Mouse (Mus musculus): ENCODE measurements at regions not wholly inside any gene's neighbourhood (a gene's known extent, or its start where the extent isn't known, plus 50 kb on each side); places are given as distances from the start of the nearest gene placed in this dataset.

GRCm38 (mm10) chr9:61791435-61792064 is 122.8 kb downstream of the Rplp1 start:
- DNase-seq = peak; percentile 84
- no peak for TF ChIP-seq CTCF (IDR thresholded peaks at IDR 0.05; ENCODE audit: low read depth)
- Histone ChIP-seq H3K4me3 (ENCODE audit: low read depth, low read length) (no peak overlapping the region), H3K9me3 (ENCODE audit: low read length) (no peaks in the 10 kb centered on the region), H3K4me1 (ENCODE audit: insufficient read depth) (no peaks in the 10 kb centered on the region), H3K36me3 (ENCODE audit: insufficient read depth) (no peaks in the 10 kb centered on the region), H3K27ac (ENCODE audit: low read depth, low read length) (no peak overlapping the region), H3K4me2 (ENCODE audit: low read depth) (no peak overlapping the region), H3K27me3 (ENCODE audit: insufficient read depth, low read length) (no peaks in the 10 kb centered on the region), H3K9ac (no peak overlapping the region)
- peak; percentile 84 for ATAC-seq
- WGBS = 46% methylated on average over 11 of the region's 11 CpGs

- TF ChIP-seq CTCF (IDR thresholded peaks at IDR 0.05; ENCODE audit: low read depth) = no peak
- H3K36me3 ChIP-seq (ENCODE audit: insufficient read depth) = no peaks in the 10 kb centered on the region
- no peaks in the 10 kb centered on the region for H3K4me1 ChIP-seq (ENCODE audit: insufficient read depth)
- ATAC-seq = no peak
- no peak overlapping the region for H3K4me2 ChIP-seq (ENCODE audit: low read depth)
- WGBS = 75% methylated on average over 2 of the region's 2 CpGs
- no peak overlapping the region for H3K27ac ChIP-seq (ENCODE audit: low read depth, low read length)
- no peaks in the 10 kb centered on the region for H3K9me3 ChIP-seq (ENCODE audit: low read length)
- H3K4me3 ChIP-seq (ENCODE audit: low read depth, low read length) = no peak overlapping the region
- no peak overlapping the region for H3K9ac ChIP-seq
- DNase-seq = no peak
- no peaks in the 10 kb centered on the region for H3K27me3 ChIP-seq (ENCODE audit: insufficient read depth, low read length)
These were observed 123.5 kb downstream of the Rplp1 start for GRCm38 (mm10) chr9:61790849-61791248.

- no peak overlapping the region for H3K4me2 ChIP-seq (ENCODE audit: low read depth)
- DNase-seq = no peak
- no peak for TF ChIP-seq CTCF (IDR thresholded peaks at IDR 0.05; ENCODE audit: low read depth)
- H3K4me1 ChIP-seq (ENCODE audit: insufficient read depth) = no peaks in the 10 kb centered on the region
- H3K27me3 ChIP-seq (ENCODE audit: insufficient read depth, low read length) = no peaks in the 10 kb centered on the region
- H3K9me3 ChIP-seq (ENCODE audit: low read length) = no peaks in the 10 kb centered on the region
- WGBS = 74% methylated on average over 8 of the region's 8 CpGs
- no peak for ATAC-seq
- no peak overlapping the region for H3K4me3 ChIP-seq (ENCODE audit: low read depth, low read length)
- H3K27ac ChIP-seq (ENCODE audit: low read depth, low read length) = no peak overlapping the region
- H3K9ac ChIP-seq = no peak overlapping the region
- no peaks in the 10 kb centered on the region for H3K36me3 ChIP-seq (ENCODE audit: insufficient read depth)
These were observed 125.1 kb downstream of the Rplp1 start for GRCm38 (mm10) chr9:61789066-61789897.

GRCm38 (mm10) chr9:61781469-61781868 is 132.9 kb downstream of the Rplp1 start:
- 92% methylated on average over 8 of the region's 8 CpGs for WGBS
- no peak overlapping the region for H3K4me3 ChIP-seq (ENCODE audit: low read depth, low read length)
- no peaks in the 10 kb centered on the region for H3K4me1 ChIP-seq (ENCODE audit: insufficient read depth)
- no peaks in the 10 kb centered on the region for H3K36me3 ChIP-seq (ENCODE audit: insufficient read depth)
- H3K9ac ChIP-seq = no peak overlapping the region
- no peaks in the 10 kb centered on the region for H3K9me3 ChIP-seq (ENCODE audit: low read length)
- DNase-seq (no peak), ATAC-seq (no peak)
- no peaks in the 10 kb centered on the region for H3K27me3 ChIP-seq (ENCODE audit: insufficient read depth, low read length)
- no peak for TF ChIP-seq CTCF (IDR thresholded peaks at IDR 0.05; ENCODE audit: low read depth)
- H3K27ac ChIP-seq (ENCODE audit: low read depth, low read length) = no peak overlapping the region
- H3K4me2 ChIP-seq (ENCODE audit: low read depth) = no peak overlapping the region

GRCm38 (mm10) chr9:61780186-61780939 is 134.0 kb downstream of the Rplp1 start:
- Histone ChIP-seq H3K9me3 (ENCODE audit: low read length) (no peaks in the 10 kb centered on the region), H3K4me3 (ENCODE audit: low read depth, low read length) (no peak overlapping the region), H3K27me3 (ENCODE audit: insufficient read depth, low read length) (no peaks in the 10 kb centered on the region), H3K36me3 (ENCODE audit: insufficient read depth) (no peaks in the 10 kb centered on the region), H3K9ac (no peak overlapping the region), H3K4me1 (ENCODE audit: insufficient read depth) (no peaks in the 10 kb centered on the region), H3K4me2 (ENCODE audit: low read depth) (no peak overlapping the region), H3K27ac (ENCODE audit: low read depth, low read length) (no peak overlapping the region)
- ATAC-seq = peak; percentile 45
- peak; percentile 39 for DNase-seq
- no peak for TF ChIP-seq CTCF (IDR thresholded peaks at IDR 0.05; ENCODE audit: low read depth)
- 79% methylated on average over 9 of the region's 9 CpGs for WGBS

- TF ChIP-seq CTCF (IDR thresholded peaks at IDR 0.05; ENCODE audit: low read depth) = no peak
- Histone ChIP-seq H3K9ac (no peak overlapping the region), H3K4me3 (ENCODE audit: low read depth, low read length) (no peak overlapping the region), H3K9me3 (ENCODE audit: low read length) (no peaks in the 10 kb centered on the region), H3K27me3 (ENCODE audit: insufficient read depth, low read length) (no peaks in the 10 kb centered on the region), H3K36me3 (ENCODE audit: insufficient read depth) (no peaks in the 10 kb centered on the region), H3K4me1 (ENCODE audit: insufficient read depth) (no peaks in the 10 kb centered on the region), H3K27ac (ENCODE audit: low read depth, low read length) (no peak overlapping the region), H3K4me2 (ENCODE audit: low read depth) (no peak overlapping the region)
- DNase-seq (no peak), ATAC-seq (no peak)
These were observed 135.2 kb downstream of the Rplp1 start for GRCm38 (mm10) chr9:61779165-61779564.

- Histone ChIP-seq H3K36me3 (ENCODE audit: insufficient read depth) (no peaks in the 10 kb centered on the region), H3K9me3 (ENCODE audit: low read length) (no peaks in the 10 kb centered on the region), H3K4me2 (ENCODE audit: low read depth) (no peak overlapping the region), H3K27ac (ENCODE audit: low read depth, low read length) (no peak overlapping the region), H3K4me3 (ENCODE audit: low read depth, low read length) (no peak overlapping the region), H3K9ac (no peak overlapping the region), H3K27me3 (ENCODE audit: insufficient read depth, low read length) (no peaks in the 10 kb centered on the region), H3K4me1 (ENCODE audit: insufficient read depth) (no peaks in the 10 kb centered on the region)
- ATAC-seq = no peak
- 89% methylated on average over 2 of the region's 2 CpGs for WGBS
- DNase-seq = no peak
- no peak for TF ChIP-seq CTCF (IDR thresholded peaks at IDR 0.05; ENCODE audit: low read depth)
These were observed 137.9 kb downstream of the Rplp1 start for GRCm38 (mm10) chr9:61776446-61776845.
